Mouse (Mus musculus) heart, adult 9 months (tissue): ENCODE measurements around the gene Nfkbil1.

ENCODE experiments used
- DNase-seq, 2 experiments: peaks; one replicate each; pipeline ENCODE4 v3.0.0; 2022; ENCODE audit warnings: low spot score in 2 of 2

Gene Nfkbil1

DNA sequence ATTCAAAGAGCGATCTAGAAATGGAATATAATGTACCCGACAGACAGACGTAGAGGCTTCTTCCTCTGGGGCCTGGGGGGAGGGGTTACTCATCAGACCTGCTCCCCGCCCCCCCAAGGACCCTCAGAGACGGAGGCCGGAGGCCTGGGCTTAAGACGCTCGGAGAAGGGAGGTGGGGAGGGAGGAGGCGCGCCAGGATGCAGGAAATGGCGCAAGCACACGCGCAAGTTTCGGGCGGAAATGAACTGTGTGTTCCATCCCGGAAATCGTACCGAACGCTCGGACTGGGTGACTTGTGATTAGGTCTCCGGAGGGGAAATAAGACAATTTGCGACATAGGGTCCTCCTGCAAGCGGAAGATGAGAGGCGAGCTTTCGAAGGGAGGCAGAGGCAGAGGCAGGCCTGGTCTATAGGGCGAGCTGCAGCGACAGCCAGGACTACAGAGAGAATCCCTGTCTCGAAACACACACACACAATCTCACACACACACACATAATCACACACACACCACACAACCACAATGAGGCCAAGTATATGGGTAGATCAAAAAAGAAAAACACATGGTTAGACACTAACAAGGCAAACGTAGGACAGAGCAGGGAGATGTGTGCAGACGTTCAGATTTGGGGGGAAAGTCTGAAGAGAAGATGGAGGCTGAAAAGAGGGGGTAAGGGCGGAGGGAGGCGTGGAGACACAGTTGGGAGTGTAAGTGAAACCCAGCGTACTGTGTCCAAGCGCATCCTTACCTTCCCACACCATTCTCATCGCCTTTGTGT lies at the start of gene Nfkbil1:
Gene Nfkbil1, minus strand, starts transcription at position 179 of the 776 bp plus-strand sequence.
- peak; percentile 93 for DNase-seq

GRCm38 (mm10) chr17:35280276-35280675 lies 44.7 kb upstream of the Nfkbil1 start:
- no peak for DNase-seq

- no peak for DNase-seq
Measured at GRCm38 (mm10) chr17:35278957-35279688, 43.5 kb upstream of the Nfkbil1 start.

GRCm38 (mm10) chr17:35278049-35278448 lies 42.5 kb upstream of the Nfkbil1 start:
- no peak for DNase-seq

GRCm38 (mm10) chr17:35276304-35276864 lies 40.8 kb upstream of the Nfkbil1 start:
- no peak for DNase-seq

- peak; percentile 84 to 87 for DNase-seq
Measured at GRCm38 (mm10) chr17:35274770-35275169, 39.2 kb upstream of the Nfkbil1 start.

DNA sequence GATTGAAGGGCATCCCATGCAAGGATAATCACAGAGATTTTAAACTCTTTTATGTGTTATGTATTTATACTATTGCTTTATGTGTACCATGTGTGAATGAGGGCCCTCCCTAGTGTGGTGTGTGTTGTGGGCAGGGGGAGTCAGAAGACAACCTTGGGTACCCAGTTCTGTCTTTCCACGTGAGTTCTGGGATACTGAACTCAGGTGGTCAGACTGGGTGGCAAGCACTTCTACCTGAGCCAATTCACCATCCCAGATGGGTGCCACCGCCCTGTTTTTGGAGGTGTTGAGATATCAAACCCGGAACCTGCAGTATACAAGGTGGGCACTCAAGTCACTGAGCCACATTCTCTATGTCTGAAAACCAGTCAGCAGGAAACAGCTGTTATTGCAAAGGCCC lies 36.7 kb upstream of the Nfkbil1 start:
- no peak for DNase-seq

DNA sequence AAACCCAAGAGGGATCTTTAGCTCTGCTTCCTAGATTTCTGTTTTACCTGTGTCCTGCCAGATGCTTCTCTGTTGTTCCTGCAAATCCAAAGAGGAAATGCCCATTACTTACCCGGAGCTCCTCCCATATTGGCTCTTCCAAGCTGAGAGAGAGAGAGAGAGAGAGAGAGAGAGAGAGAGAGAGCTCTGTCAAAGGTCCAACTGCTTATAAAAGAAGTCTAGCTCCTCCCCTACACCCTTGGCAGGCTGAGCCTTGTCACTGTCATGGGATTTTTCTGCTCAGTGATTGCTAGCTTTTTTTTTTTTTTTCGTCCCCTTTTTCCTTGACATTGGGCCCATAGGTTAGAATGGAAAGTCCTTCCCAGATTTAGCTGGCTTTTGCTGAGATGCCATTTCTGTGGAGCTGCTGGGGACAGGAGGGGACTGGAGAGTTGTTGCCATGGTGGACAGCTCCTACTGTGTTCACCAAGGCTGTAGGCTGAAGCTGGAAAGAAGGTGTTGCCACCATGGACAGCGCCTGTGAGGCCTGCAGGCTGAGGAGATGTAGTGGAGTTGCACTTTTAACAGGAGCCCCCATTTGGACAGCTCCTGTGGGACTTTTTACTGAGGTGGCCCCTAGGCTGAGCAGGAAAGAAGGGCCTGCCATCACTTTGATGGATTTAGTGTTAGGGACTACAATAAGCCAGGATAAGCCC lies 34.2 kb upstream of the Nfkbil1 start:
- no peak for DNase-seq

GRCm38 (mm10) chr17:35267399-35268086 lies 32.0 kb upstream of the Nfkbil1 start:
- DNase-seq, result no peak

GRCm38 (mm10) chr17:35263523-35263883 lies 27.9 kb upstream of the Nfkbil1 start:
- no peak for DNase-seq

DNA sequence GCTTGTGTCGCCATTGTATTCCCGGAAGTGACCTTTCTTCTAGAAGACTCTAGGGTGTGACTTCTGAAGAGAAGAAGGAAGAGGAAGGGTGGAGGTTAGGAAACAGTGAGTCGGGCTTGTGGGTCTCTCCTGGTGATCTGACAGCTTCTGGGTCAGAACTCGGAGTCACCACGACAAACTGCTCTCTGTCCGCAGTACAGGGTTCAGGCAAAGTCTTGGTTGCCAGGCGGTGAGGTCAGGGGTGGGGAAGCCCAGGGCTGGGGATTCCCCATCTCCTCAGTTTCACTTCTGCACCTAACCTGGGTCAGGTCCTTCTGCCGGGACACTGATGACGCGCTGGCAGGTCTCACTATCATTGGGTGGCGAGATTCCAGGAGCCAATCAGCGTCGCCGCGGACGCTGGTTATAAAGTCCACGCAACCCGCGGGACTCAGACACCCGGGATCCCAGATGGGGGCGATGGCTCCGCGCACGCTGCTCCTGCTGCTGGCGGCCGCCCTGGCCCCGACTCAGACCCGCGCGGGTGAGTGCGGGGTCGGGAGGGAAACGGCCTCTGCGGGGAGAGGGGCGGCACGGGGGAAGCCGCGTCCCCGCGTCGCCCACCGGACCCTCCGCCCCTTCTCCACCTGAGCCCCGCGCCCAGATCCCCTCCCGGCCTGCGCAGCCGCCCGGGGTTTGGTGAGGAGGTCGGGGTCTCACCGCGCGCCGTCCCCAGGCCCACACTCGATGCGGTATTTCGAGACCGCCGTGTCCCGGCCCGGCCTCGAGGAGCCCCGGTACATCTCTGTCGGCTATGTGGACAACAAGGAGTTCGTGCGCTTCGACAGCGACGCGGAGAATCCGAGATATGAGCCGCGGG lies 27.3 kb upstream of the Nfkbil1 start, which contains the start of gene H2-D1:
Gene H2-D1, plus strand, starts transcription at position 67 of the 859 bp plus-strand sequence.
- peak; percentile 99 for DNase-seq

DNA sequence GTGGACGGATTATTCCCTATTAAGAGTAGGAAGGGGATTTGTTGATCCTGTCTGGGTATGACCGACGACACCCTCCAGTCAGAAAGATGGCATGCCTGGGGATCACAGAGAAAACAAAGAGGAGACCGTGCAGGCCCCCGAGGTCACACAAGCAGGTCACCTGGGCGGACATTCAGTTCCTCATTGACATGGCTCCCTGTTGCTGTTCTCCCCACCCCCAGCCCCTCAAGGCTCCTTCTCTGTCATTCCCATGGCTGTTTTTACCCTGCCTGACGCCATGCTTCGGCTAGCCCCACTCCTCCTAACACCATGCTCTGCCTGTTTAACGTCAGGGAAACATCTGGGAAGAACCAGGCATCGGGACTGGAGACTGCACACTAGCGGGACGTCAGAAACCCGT lies 26.1 kb upstream of the Nfkbil1 start:
- DNase-seq, result no peak

- DNase-seq, result no peak
Measured at GRCm38 (mm10) chr17:35259621-35260020, 24.0 kb upstream of the Nfkbil1 start.

DNA sequence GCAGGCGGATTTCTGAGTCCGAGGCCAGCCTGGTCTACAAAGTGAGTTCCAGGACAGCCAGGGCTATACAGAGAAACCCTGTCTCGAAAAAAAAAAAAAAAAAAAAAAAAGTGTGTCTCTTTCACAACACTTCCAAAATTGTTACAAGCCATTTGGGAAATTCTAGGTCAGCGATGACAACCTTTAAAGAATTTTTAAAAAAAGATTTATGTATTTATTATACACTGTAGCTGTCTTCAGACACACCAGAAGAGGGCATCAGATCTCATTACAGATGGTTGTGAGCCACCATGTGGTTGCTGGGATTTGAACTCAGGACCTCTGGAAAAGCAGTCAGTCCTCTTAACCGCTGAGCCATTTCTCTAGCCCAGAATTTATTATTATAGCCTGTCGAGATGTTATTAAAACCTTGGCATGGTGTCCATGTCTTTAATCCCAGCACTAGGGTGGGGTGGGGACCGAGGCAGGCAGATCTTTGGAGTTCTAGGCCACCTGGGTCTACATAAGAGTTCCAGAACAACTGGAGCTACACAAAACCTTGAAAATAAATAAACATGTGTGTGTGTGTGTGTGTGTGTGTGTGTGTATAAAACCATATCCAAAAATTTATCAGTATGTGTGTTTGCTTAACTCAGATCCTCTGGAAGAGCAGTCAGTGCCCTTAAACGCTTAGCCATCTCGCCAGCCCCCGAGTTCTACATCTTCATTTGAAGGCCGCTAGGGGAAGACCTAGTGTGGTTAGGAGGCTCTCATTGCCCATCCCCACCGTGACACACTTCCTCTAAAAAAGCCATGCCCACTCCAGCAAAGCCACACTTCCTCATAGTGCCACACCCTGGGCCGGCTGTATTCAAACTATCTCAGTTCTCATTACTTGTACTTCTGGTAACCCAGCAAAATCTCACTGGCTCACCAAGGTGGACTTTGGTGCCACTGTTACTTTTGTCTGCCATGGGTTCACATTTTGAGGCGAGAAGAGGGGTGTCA lies 23.2 kb upstream of the Nfkbil1 start:
- DNase-seq, result peak; percentile 81 to 88

DNA sequence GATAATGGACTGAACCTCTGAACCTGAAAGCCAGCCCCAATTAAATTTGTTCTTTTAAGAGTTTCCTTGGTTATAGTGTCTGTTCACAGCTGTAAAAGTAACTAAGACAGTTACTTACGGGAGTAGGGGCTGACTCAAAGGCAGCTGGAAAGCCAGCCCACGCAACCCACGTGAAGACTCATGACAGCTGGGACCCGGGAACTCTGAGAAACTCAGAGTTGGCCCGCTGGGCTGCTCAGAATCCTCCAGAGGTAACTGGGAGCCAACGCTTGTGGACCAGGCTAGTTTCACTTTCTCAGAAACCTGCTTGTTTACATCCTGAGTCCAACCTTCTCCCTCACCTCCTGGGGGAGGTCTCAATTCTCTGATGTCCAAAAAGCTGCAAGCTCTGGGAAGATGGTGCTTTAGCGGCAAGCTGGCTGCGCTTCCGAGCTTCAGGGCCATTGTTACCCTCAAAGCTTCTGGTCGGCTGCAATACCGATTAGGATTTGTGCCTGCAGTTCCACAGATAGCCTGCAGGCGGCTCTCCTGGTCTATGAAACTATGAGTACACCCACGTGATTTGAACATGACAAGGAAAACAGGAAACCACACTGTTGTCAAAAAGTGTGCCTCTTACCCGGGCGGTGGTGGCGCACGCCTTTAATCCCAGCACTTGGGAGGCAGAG lies 22.4 kb upstream of the Nfkbil1 start:
- peak; percentile 96 to 98 for DNase-seq

- no peak for DNase-seq
Measured at GRCm38 (mm10) chr17:35257378-35257777, 21.8 kb upstream of the Nfkbil1 start.

DNA sequence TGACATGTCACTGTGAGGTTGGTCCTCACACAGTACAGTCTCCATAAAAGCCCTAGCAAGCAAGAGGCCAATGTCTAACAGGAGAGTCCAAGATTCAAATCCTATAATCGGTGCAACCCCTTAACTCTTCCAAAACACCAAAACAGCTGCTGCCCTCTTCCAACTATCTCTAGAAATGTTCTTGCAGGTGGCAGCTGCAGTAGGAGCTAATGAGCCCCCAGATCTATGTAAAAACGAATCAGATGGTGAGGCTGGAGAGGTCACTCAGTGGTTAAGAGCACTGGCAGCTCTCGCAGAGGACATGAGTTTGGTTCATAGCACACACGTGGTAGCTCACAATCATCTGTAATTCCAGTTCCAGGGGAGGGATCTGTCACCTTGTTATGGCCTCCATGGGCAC lies 20.1 kb upstream of the Nfkbil1 start:
- no peak for DNase-seq

- DNase-seq, result no peak
Measured at GRCm38 (mm10) chr17:35255301-35255700, 19.7 kb upstream of the Nfkbil1 start.
